Mouse (Mus musculus) midbrain, embryonic 10.5 days (tissue): ENCODE data around the gene Kazn. TPM values are rescaled to one million over a fixed set of nuclear protein-coding genes. Genes with fewer than 3 reads are reported as not detected.
A peak's percentile ranks its signal among the peaks of the same experiment; 100 is the strongest.

Experiments
- DNase-seq: peaks from one replicate; pipeline ENCODE4 v3.0.0-alpha.2; 2017; ENCODE audit warnings: low spot score
- H3K27ac ChIP-seq: fragments of 300-500 bp; sonication (generic); replicated peaks from 2 replicates; pipeline ENCODE4 v1.5.1; 2016; ENCODE audit warnings: mild to moderate bottlenecking
- H3K27me3 ChIP-seq: fragments of 300-500 bp; sonication (generic); 2 replicates; pipeline ENCODE4 v1.6.1; 2016; ENCODE audit warnings: low read depth, mild to moderate bottlenecking; ENCODE audit not compliant: poor library complexity, severe bottlenecking
- H3K36me3 ChIP-seq: fragments of 300-500 bp; sonication (generic); 2 replicates; pipeline ENCODE4 v1.6.1; 2016; ENCODE audit warnings: mild to moderate bottlenecking, moderate library complexity
- H3K4me1 ChIP-seq: fragments of 300-500 bp; sonication (generic); 2 replicates; pipeline ENCODE4 v1.6.1; 2016
- H3K4me3 ChIP-seq: fragments of 300-500 bp; sonication (generic); 2 replicates; pipeline ENCODE4 v1.5.1; 2016; ENCODE audit warnings: mild to moderate bottlenecking, moderate library complexity
- H3K9me3 ChIP-seq: fragments of 300-500 bp; sonication (generic); replicated peaks from 2 replicates; pipeline ENCODE4 v1.6.1; 2016; ENCODE audit warnings: mild to moderate bottlenecking
- WGBS: fragments of 180-500 bp; shearing (Covaris S2); methylation state at CpG from one replicate; pipeline ENCODE4 v1.1.7; 2016; 5-methylcytosine and 5-hydroxymethylcytosine counted together
- polyA plus RNA-seq: library from polyadenylated mRNA; unstranded; fragments of >200 nt; fragmentation: Nextera tagmentation; extraction: Ambion mirVana; gene quantifications from 2 replicates; pipeline ENCODE4 v1.2.1, GENCODE M21; 2016

Kazn gene
- polyA plus RNA-seq, 1 experiment from 2014 or later = 9.4 TPM

DNA sequence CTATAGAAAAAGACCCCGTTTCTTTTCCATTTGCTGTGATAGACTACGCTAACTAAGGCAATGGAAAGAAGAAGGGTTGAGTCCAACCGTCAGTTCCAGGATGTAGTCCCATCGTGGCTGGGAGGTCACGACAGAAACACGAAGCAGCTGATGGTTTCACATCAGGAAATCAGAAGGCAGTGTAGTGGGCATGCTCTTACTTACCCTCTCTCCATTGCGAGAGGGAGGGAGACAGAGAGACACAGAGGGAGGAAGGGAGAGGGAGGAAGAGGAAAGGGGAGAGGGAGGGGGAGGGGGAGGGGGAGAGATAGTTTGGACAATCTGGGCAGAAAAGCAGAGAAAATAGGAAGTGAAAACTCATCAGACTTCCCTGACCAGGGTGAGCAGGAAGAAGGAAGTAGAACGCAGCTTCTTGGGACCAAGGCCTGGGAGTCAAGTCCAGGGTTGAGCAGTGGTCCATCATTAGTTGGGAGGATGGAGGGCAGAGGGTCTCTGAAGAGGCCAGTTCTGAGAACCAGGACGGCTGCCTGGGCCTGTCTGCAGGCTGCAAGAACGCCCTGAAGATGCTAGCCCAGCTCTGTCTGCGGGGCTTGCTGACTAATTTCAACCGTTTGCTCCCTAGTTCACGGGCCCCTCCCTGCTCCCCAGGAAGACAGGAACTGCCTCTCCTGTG lies 165.0 kb downstream of the Kazn start:
- Histone ChIP-seq H3K4me3 (no peak overlapping the region), H3K36me3 (no peaks in the 10 kb centered on the region), H3K9me3 (no peaks in the 10 kb centered on the region), H3K27ac (0 out of 2 replicates have a peak overlapping the region, but pooled peaks have one; percentile 30), H3K27me3 (peaks cover 51% of the 10 kb centered on the region), H3K4me1 (peaks cover 43% of the 10 kb centered on the region)
- WGBS = 64% methylated on average over 13 of the region's 13 CpGs
- DNase-seq = no peak

DNA sequence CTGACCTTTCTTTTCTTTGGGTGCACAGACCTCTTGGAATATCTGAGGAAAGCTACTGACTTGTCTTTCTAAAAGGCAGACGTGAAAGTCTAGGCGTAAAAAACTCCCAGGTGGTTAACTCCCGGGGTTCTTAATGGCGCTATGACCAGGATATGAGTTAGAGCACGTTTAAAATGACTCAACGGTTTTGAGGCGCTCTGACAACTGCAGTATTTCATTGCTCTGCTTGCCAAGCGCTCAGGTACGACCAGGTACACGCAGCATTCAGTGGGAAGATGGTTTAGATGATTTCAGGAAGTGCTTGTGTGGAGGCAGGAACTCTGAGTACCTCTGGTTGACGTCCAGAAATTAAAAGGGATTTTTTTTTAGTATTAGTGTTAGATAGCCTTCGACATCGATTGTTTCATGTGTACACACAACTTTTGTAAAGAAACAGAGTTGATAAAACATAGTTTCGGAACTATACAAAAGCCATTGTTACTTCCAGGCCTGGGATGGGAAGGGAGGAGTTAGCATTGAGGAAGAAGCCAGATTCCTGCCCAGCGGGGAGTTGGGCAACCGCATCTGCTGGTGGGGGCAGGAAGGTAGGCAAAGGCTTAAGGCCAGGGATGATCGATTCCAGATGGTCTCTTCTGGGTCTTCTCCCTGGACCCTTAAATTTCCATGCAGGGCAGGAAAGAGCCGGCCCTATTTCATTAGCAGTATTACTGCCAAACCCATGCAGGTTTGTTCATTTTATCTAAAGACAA lies 167.8 kb downstream of the Kazn start:
- Histone ChIP-seq H3K27me3 (peaks cover 64% of the 10 kb centered on the region), H3K4me1 (peaks cover 52% of the 10 kb centered on the region), H3K9me3 (no peaks in the 10 kb centered on the region), H3K4me3 (no peak overlapping the region), H3K36me3 (no peaks in the 10 kb centered on the region), H3K27ac (no peak overlapping the region; the same call in 1 of the 2 replicates)
- peak; percentile 38 for DNase-seq
- WGBS = 11% methylated on average over 18 of the region's 18 CpGs

DNA sequence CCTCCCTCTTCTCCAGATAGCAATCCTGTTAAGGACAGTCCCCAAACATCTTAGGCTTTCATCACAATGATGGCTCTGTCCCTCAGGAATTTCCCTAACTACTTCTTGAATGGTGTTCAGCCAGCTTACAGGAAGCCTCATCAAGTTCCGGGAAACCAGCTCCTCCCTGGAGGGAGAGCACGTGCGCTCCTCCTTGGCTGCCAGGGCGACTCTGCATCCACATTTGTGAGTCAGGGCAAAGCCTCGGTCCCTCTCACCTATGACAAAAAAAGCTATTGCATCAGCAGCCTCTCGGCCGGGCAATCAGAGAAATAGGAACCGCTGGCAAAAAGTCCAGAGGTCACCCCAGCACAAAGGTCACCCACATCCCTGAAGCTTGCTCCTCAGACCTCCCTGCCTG lies 168.4 kb downstream of the Kazn start:
- Histone ChIP-seq H3K27me3 (peaks cover 69% of the 10 kb centered on the region), H3K36me3 (no peaks in the 10 kb centered on the region), H3K27ac (no peak overlapping the region; the same call in 1 of the 2 replicates), H3K4me1 (peaks cover 57% of the 10 kb centered on the region), H3K9me3 (no peaks in the 10 kb centered on the region), H3K4me3 (no peak overlapping the region)
- DNase-seq = no peak
- 5% methylated on average over 8 of the region's 8 CpGs for WGBS

DNA sequence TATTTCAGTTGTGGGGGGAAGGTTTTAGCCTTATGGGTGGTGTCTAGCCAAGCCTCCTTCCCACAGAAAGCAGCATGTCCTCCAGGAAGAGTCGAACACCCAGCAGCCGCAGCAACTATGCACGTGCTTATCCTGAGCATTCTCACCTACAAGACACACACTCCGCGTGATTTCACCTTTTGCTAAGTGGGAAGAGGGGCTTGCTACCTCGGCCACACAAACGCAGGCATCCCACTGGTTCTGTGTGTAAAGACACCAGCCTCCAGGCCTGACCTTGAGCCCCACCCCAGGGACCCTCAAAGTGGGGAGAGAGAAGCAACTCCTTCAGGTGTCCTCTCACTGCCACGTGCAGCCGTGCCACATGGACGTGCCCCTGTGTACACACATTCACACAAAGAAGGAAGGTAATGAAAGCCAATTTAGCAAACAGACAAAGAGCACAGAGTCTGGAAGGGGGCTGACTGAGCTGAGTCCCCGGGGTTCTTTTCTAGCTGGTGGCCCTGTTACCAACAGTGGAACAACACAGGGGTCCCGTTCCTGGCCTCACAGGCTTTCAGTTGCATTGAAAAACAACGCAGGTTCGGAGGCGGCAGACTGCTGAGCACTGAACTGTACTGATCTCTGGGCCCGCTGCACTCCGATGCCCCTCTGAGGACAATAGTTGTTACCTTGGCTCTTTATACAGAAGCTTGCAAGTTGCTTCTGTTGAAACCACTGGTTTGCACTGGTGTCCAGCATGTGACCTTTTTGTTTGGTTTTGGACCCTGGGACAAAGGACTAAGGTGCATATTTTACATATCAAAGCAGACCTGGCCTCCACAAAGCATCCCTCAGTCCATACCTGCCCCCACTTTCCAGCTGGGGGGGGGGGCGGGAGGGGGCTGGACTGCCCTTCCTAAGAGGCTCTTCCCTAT lies 170.0 kb downstream of the Kazn start:
- H3K4me1 ChIP-seq = peaks cover 49% of the 10 kb centered on the region
- no peaks in the 10 kb centered on the region for H3K36me3 ChIP-seq
- H3K27me3 ChIP-seq = peaks cover 69% of the 10 kb centered on the region
- no peaks in the 10 kb centered on the region for H3K9me3 ChIP-seq
- WGBS = 25% methylated on average over 18 of the region's 18 CpGs
- DNase-seq = peak; percentile 24
- H3K4me3 ChIP-seq = no peak overlapping the region
- H3K27ac ChIP-seq = peak overlapping the region; percentile 69

DNA sequence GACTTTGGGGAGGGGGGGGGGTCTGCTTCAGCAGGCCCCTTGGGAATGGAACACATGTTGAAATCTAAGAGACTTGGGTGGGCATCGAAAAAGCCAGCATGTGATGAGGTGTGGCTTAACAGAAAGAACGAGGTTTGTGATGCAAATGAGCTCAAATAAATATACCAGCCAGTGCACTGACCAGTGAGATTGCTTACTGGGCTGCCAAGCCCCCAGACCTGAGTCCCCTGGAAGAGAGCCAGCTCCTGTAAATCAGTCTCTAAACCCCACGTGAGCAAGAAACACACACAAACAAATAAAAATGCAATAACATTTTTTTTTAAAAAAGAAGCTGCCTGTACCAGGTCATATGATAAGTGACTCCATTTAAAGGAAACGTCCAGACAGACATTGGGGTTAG lies 172.6 kb downstream of the Kazn start:
- no peak overlapping the region for H3K4me3 ChIP-seq
- H3K27ac ChIP-seq = no peak overlapping the region
- H3K27me3 ChIP-seq = peaks cover 50% of the 10 kb centered on the region
- WGBS = 72% methylated on average over 4 of the region's 4 CpGs
- H3K36me3 ChIP-seq = no peaks in the 10 kb centered on the region
- no peak for DNase-seq
- no peaks in the 10 kb centered on the region for H3K9me3 ChIP-seq
- peaks cover 51% of the 10 kb centered on the region for H3K4me1 ChIP-seq

DNA sequence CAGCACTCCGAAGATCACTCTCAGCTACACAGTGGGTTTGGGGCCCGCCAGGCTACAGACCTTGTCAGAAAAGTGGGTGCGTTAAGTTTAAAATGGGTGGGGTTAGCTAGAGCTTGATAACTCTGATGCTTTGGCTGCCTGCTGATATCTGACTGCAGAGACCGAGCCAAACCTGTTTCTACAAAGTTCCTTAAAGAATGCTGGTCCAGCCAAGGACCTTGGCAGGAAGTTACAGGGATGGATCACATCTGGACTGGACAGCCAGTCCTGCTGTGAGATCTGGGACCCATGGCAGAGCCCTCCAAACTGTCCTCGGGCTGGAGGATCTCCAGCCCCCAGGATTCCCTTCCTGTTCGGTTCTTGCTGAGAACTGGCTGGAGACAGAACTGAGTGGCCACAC lies 173.4 kb downstream of the Kazn start:
- WGBS = 78% methylated on average over 6 of the region's 6 CpGs
- DNase-seq = no peak
- H3K27me3 ChIP-seq = peaks cover 42% of the 10 kb centered on the region
- H3K9me3 ChIP-seq = no peaks in the 10 kb centered on the region
- H3K4me1 ChIP-seq = peaks cover 51% of the 10 kb centered on the region
- no peak overlapping the region for H3K4me3 ChIP-seq
- no peaks in the 10 kb centered on the region for H3K36me3 ChIP-seq
- H3K27ac ChIP-seq = no peak overlapping the region

DNA sequence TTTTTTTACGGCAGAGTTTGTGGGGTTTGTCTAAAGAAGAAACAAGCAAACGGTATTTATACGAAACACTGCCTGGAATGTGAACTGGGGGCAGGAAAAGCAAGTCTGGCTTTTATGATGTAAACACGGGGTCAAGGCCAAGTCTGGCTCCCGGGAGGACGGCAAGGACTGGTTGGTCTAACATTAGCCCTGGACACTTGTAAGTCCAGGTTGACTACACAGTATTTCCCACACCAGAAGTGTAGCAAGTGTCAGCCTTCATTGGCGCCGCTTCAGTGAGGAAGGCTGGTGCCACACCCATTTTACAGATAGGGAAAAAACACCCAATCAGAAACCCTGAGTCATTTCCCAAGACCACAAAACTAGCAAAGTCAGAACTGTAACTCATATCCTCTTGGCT lies 173.9 kb downstream of the Kazn start:
- no peak overlapping the region for H3K4me3 ChIP-seq
- WGBS = 82% methylated on average over 8 of the region's 8 CpGs
- peaks cover 37% of the 10 kb centered on the region for H3K27me3 ChIP-seq
- no peaks in the 10 kb centered on the region for H3K36me3 ChIP-seq
- DNase-seq = no peak
- H3K27ac ChIP-seq = no peak overlapping the region
- no peaks in the 10 kb centered on the region for H3K9me3 ChIP-seq
- H3K4me1 ChIP-seq = peaks cover 51% of the 10 kb centered on the region

DNA sequence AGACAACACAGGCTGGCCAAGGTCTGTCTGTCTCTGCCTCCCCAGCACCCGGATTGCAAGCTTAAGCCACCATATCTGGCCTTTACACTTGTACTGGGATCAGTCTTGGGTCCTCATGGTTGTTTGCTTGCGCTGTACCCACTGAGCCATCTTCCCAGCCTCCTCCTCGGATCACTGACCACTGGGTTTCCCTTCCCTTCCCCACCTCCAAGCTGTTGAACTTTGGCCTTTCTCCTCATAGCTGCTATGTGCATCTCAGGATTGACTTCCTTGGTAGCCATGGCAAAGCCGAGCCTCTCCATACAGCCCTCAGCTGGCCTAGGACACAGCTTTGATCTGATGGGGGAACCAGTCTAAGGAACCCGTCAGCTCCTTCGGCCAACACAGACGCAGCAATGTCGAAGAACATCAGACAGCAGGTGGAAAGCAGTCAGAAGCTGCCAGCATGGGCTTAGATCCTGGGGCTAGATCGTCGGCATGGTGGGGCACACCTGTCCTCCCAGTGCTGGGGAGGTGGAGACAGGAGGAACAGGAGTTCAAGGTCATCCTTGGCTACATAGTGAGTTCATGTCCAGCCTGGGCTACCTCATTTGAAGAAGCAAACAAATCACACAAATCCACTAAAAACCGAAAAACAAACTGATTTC lies 174.5 kb downstream of the Kazn start:
- H3K27me3 ChIP-seq = peaks cover 31% of the 10 kb centered on the region
- no peaks in the 10 kb centered on the region for H3K9me3 ChIP-seq
- no peak for DNase-seq
- peaks cover 47% of the 10 kb centered on the region for H3K4me1 ChIP-seq
- H3K4me3 ChIP-seq = no peak overlapping the region
- H3K27ac ChIP-seq = no peak overlapping the region
- no peaks in the 10 kb centered on the region for H3K36me3 ChIP-seq
- WGBS = 89% methylated on average over 11 of the region's 11 CpGs

DNA sequence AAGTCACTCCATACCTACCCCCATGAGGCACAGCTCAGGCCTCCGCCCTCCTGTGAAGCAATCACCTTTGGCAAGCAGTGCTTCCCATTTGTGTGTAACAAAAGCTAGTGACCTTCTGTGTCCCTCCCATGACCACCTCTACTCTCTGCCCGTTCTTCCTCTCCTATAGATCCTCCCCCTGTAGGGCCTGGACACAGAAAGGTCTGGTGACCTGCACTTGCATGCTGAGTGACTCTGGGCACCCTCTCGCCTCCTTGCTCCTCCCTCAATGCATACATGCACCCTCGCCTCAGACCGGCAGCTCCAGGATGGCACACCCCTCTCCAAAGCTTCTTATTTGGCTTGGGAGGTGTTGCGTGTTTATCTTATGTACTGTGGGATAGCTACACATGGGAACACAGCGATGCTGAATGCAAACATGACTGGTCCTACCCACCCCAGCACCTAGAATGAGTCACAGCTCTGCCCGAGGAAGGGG lies 176.1 kb downstream of the Kazn start:
- peaks cover 15% of the 10 kb centered on the region for H3K27me3 ChIP-seq
- H3K9me3 ChIP-seq = no peaks in the 10 kb centered on the region
- peaks cover 37% of the 10 kb centered on the region for H3K4me1 ChIP-seq
- no peak overlapping the region for H3K27ac ChIP-seq
- DNase-seq = no peak
- H3K36me3 ChIP-seq = no peaks in the 10 kb centered on the region
- no peak overlapping the region for H3K4me3 ChIP-seq
- 90% methylated on average over 8 of the region's 8 CpGs for WGBS

DNA sequence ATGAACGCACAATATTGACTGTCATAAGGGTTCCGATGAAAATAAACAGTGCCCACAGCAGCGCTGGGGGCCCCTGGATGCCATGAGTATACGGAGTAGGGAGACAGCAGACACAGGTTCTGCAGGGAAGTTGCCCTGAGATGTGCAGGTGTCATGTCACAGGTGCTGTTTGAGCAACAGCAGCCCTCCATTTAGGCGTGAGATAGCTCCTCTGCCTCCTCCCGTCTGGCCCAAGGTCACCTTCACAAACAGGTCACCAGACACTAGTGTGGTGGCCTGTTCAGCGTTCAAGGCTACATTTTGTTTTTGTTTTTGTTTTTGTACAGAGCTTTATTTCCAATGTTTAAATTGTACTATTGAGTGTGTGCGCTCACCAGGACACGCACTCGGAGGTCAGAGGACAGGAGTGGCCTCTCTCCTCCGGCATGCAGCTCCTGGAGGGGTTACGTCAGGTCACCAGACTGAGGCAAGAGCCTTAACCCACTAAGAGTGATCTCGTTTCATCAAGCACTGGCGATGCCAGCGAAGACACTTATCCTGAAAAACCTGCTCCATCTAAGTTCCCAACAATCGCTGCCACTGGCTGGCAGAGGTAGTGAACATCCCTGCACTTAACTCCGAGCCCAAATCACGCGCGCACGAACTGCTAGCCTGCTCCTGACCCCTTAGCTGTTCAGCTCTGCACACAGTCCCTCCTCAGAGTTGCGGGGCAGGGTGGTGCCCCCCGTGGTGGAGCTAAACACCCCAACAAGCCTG lies 177.5 kb downstream of the Kazn start:
- DNase-seq = no peak
- no peak overlapping the region for H3K4me3 ChIP-seq
- peaks cover 5% of the 10 kb centered on the region; the same call in 1 of the 2 replicates for H3K27me3 ChIP-seq
- 83% methylated on average over 23 of the region's 23 CpGs for WGBS
- H3K36me3 ChIP-seq = no peaks in the 10 kb centered on the region
- H3K9me3 ChIP-seq = no peaks in the 10 kb centered on the region
- H3K27ac ChIP-seq = no peak overlapping the region
- H3K4me1 ChIP-seq = peaks cover 35% of the 10 kb centered on the region

DNA sequence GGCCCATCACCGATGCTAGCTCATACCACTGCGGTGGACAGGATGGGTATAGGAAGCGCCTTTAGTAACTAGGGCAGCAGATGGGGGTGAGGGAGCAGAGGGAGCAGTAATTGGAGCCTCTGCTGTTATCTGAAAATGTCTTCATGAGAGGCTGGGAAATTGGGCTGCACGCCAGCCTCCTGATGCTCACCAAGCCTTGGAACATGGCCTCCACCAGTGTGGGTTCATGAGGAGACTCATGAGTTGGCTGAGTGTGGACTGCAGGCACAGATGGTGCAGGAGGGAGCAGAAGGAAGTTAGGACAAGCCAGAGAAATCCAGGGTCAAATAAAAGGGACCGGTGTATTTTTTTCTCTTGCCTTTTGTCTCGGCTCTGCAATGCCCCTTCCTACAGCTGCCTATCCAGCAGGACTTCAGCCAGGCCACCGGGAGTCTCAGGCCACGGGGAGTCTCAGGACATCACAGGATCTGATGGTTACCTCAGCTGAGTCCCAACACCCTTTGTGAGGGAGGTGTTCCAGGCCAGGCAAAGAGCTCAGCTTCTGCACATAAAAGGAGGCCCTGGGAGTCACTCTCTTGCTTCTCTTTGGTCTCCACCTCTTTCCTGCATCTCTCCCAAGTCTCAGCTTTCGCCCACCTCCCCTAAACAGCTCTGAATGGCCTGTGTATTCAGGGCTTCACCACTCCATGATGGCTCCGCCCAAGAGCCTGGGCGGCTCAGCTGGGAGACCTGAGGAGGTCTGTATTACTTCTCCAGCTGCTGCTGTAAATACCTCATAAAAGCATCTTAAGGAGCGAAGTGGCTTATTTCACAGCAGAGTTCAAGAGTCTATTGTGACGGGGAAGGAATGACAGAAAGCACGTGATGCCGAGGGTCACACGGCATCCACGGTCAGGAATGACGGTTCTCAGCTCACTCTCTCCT lies 178.5 kb downstream of the Kazn start:
- Histone ChIP-seq H3K9me3 (no peaks in the 10 kb centered on the region), H3K4me1 (peaks cover 27% of the 10 kb centered on the region), H3K27me3 (no peaks in the 10 kb centered on the region), H3K4me3 (no peak overlapping the region), H3K36me3 (no peaks in the 10 kb centered on the region), H3K27ac (peak overlapping the region; percentile 59)
- no peak for DNase-seq
- 67% methylated on average over 18 of the region's 18 CpGs for WGBS
